ENCODE assay signal across 12 mouse cellular contexts in genomic region chr14:105890516-105891231, GRCm38 (mm10). TPM values are rescaled to one million over a fixed set of nuclear protein-coding genes. Genes with fewer than 3 reads are reported as not detected.
A peak's percentile ranks its signal among the peaks of the same experiment; 100 is the strongest.
DNase-seq lines count a peak whose midpoint lies in the region; ATAC-seq and TF ChIP-seq lines count a peak whose summit lies in the region.
"Had no signal": no experiment of that assay in that cellular context is flagged by ENCODE, and none has a peak within 500 bp of the region (broad histone marks: within the 10 kb centered on the region; RNA-seq: fewer than 3 reads in every experiment).

No protein-coding gene starts in this region.

- peak overlapping the region; percentile 56 for H3K27ac ChIP-seq in heart, embryonic 13.5 days (replicated peaks)
- no peak overlapping the region; the same call in 1 of the 2 replicates for H3K27ac ChIP-seq in heart, adult 2 months
- H3K27ac ChIP-seq in lung, embryonic 15.5 days = peak overlapping the region; percentile 75
- peak overlapping the region; percentile 62 for H3K27ac ChIP-seq in brown adipose tissue, adult 24 weeks (replicated peaks; ENCODE audit: low read depth, low read length)
- H3K27ac ChIP-seq: midbrain, embryonic 15.5 days had no signal

- no peak overlapping the region for H3K4me3 ChIP-seq in heart, embryonic 13.5 days
- no peak overlapping the region for H3K4me3 ChIP-seq in heart, adult 2 months
- H3K4me3 ChIP-seq in lung, embryonic 15.5 days = no peak overlapping the region
- H3K4me3 ChIP-seq in brown adipose tissue, adult 24 weeks (ENCODE audit: insufficient read depth, low read depth, low read length) = no peak overlapping the region
- H3K4me3 ChIP-seq: midbrain, embryonic 15.5 days had no signal

- no peaks in the 10 kb centered on the region for H3K27me3 ChIP-seq in heart, embryonic 13.5 days (replicated peaks)
- H3K27me3 ChIP-seq in heart, adult 2 months (ENCODE audit: control insufficient read depth, insufficient read depth, low read length) = no peaks in the 10 kb centered on the region
- H3K27me3 ChIP-seq in lung, embryonic 15.5 days = no peaks in the 10 kb centered on the region
- H3K27me3 ChIP-seq: midbrain, embryonic 15.5 days had no signal

- 27% methylated on average over 5 of the region's 5 CpGs for WGBS in heart, embryonic 13.5 days
- WGBS in heart, adult 2 months = 28% methylated on average over 5 of the region's 5 CpGs
- WGBS in lung, embryonic 15.5 days = 15% methylated on average over 5 of the region's 5 CpGs

- H3K4me2 ChIP-seq in heart, embryonic 13.5 days = peak overlapping the region; percentile 7; the same call in 1 of the 2 replicates
- no peak overlapping the region for H3K4me2 ChIP-seq in lung, embryonic 15.5 days

- H3K36me3 ChIP-seq in heart, embryonic 13.5 days = peaks cover 39% of the 10 kb centered on the region
- peaks cover 18% of the 10 kb centered on the region for H3K36me3 ChIP-seq in heart, adult 2 months (ENCODE audit: control insufficient read depth, insufficient read depth, low read length)
- H3K36me3 ChIP-seq in lung, embryonic 15.5 days = peaks cover 12% of the 10 kb centered on the region; the same call in 1 of the 2 replicates
- H3K36me3 ChIP-seq: midbrain, embryonic 15.5 days had no signal

- no peak for TF ChIP-seq POLR2A in heart, adult 2 months (IDR thresholded peaks at IDR 0.05; ENCODE audit: insufficient read depth, low read depth, low read length)

- no peak for TF ChIP-seq CTCF in heart, adult 2 months (IDR thresholded peaks at IDR 0.05)

- peak overlapping the region; percentile 12; the same call in 1 of the 2 replicates for H3K9ac ChIP-seq in heart, embryonic 13.5 days
- H3K9ac ChIP-seq in heart, adult 2 months (ENCODE audit: low read depth, low read length) = no peak overlapping the region
- H3K9ac ChIP-seq in lung, embryonic 15.5 days = no peak overlapping the region
- H3K9ac ChIP-seq: midbrain, embryonic 15.5 days had no signal

- H3K4me1 ChIP-seq in heart, embryonic 13.5 days = peaks cover 32% of the 10 kb centered on the region
- no peaks in the 10 kb centered on the region; the same call in none of the 2 replicates for H3K4me1 ChIP-seq in heart, adult 2 months (ENCODE audit: control insufficient read depth, insufficient read depth, low read length)
- H3K4me1 ChIP-seq in lung, embryonic 15.5 days = peaks cover 32% of the 10 kb centered on the region
- peaks cover 12% of the 10 kb centered on the region for H3K4me1 ChIP-seq in brown adipose tissue, adult 24 weeks (ENCODE audit: control insufficient read depth, insufficient read depth, insufficient read length, low read length)

- TF ChIP-seq EP300 in heart, adult 2 months (IDR thresholded peaks at IDR 0.05; ENCODE audit: insufficient read depth, low read depth, low read length) = no peak

- no peaks in the 10 kb centered on the region for H3K79me2 ChIP-seq in heart, adult 2 months (replicated peaks; ENCODE audit: control insufficient read depth, insufficient read depth, low read length)

- DNase-seq in heart, adult 2 months = no peak
- no peak for DNase-seq in lung, adult 18-20 months
- peak; percentile 32 for DNase-seq in skeletal muscle tissue, adult 2 months (ENCODE audit: low read depth, low spot score)
- DNase-seq in layer of hippocampus, postnatal 14 days (ENCODE audit: low spot score in 2 of 2) = no peak
- DNase-seq: adrenal gland, adult 8-10 months; cerebellum, postnatal 36 days; retina, postnatal 1 day had no signal

- intact Hi-C loops in heart, adult 2 months (cut with DNase I) = no loop called here

- H3K9me3 ChIP-seq in heart, embryonic 13.5 days = no peaks in the 10 kb centered on the region
- no peaks in the 10 kb centered on the region for H3K9me3 ChIP-seq in lung, embryonic 15.5 days
- H3K9me3 ChIP-seq: midbrain, embryonic 15.5 days had no signal

- ATAC-seq in heart, embryonic 13.5 days (ENCODE audit: extremely low read depth, insufficient number of reproducible peaks, low FRiP score, low TSS enrichment) = no peak
- peak; percentile 24; the same call in 1 of the 2 replicates for ATAC-seq in lung, embryonic 15.5 days (ENCODE audit: borderline replicate concordance, extremely low read depth, low FRiP score, low TSS enrichment)
- no peak for ATAC-seq in megakaryocyte-erythroid progenitor cell, adult 5-6 weeks (replicated peaks; ENCODE audit: low FRiP score, low TSS enrichment, poor library complexity, severe bottlenecking)
- ATAC-seq: midbrain, embryonic 15.5 days had no signal

RNA-seq across cellular contexts. Expression of gene Spry2, which starts 5.9 kb away (rescaled TPM):
- 51.3 and 59.3 TPM in 2 replicates for polyA plus RNA-seq in heart, embryonic 13.5 days (2015; fragmentation: Nextera tagmentation; extraction: Ambion mirVana)
- 10 to 100 TPM; 20.3 to 25.9 TPM for total RNA-seq in heart, adult 2 months (2021)
- polyA plus RNA-seq in heart, adult 2 months (2012; rRNA removed) = 14.8 and 21.2 TPM in 2 replicates
- polyA plus RNA-seq in lung, embryonic 15.5 days (2015; fragmentation: Nextera tagmentation; extraction: Ambion mirVana) = 43.9 and 47.4 TPM in 2 replicates
- polyA plus RNA-seq in brown adipose tissue, adult 24 weeks (2012; ENCODE audit: insufficient read depth, insufficient read length, missing spikeins) = 12.5 and 14.8 TPM in 2 replicates
- 4.5 and 5.1 TPM in 2 replicates for total RNA-seq in megakaryocyte-erythroid progenitor cell, adult 5-6 weeks (2014; fragmentation: Nextera tagmentation)
- total RNA-seq in megakaryocyte-erythroid progenitor cell, adult 5-6 weeks (2017) = 4.7 and 7.1 TPM in 2 replicates
- total RNA-seq in layer of hippocampus, postnatal 14 days (2021) = 10 to 100 TPM; 60.5 to 75.1 TPM
